Mouse (Mus musculus) C2C12 (cell line): ENCODE measurements around the gene Lman1l. TPM values are rescaled to one million over a fixed set of nuclear protein-coding genes. Genes with fewer than 3 reads are reported as not detected.

ENCODE experiments used
- H3K27me3 ChIP-seq: one replicate; pipeline ENCODE4 v1.6.1; 2011; ENCODE audit not compliant: control insufficient read depth, insufficient read depth, insufficient read length
- H3K36me3 ChIP-seq: one replicate; pipeline ENCODE4 v1.6.1; 2011; ENCODE audit not compliant: control insufficient read depth, insufficient read depth
- H3K4me3 ChIP-seq: one replicate; pipeline ENCODE4 v1.5.1; 2011; ENCODE audit warnings: mild to moderate bottlenecking, control low read depth; ENCODE audit not compliant: poor library complexity, insufficient read depth, severe bottlenecking
- H3K79me2 ChIP-seq: one replicate; pipeline ENCODE4 v1.6.1; 2011; ENCODE audit not compliant: control insufficient read depth, insufficient read depth
- H3K79me3 ChIP-seq: one replicate; pipeline ENCODE4 v1.6.1; 2011; ENCODE audit warnings: low read depth, control low read depth
- H3ac ChIP-seq: one replicate; pipeline ENCODE3; 2011; ENCODE audit warnings: low read depth; ENCODE audit not compliant: control insufficient read depth, insufficient read length
- CEBPB ChIP-seq: IDR thresholded peaks from one replicate; pipeline ENCODE4 v1.6.1; 2011; ENCODE audit warnings: low read depth, mild to moderate bottlenecking, control low read depth, moderate library complexity
- CTCF ChIP-seq: IDR thresholded peaks from one replicate; pipeline ENCODE4 v1.5.1; 2011; ENCODE audit not compliant: control insufficient read depth, insufficient read depth, insufficient read length
- FOSL1 ChIP-seq: IDR thresholded peaks from one replicate; pipeline ENCODE4 v1.8.0; 2011; ENCODE audit warnings: mild to moderate bottlenecking, low read length; ENCODE audit not compliant: poor library complexity, insufficient read depth, severe bottlenecking
- MAX ChIP-seq: IDR thresholded peaks from one replicate; pipeline ENCODE4 v1.6.1; 2011; ENCODE audit warnings: mild to moderate bottlenecking, control low read depth
- MYOD1 ChIP-seq: IDR thresholded peaks from one replicate; pipeline ENCODE4 v1.6.1; 2011; ENCODE audit warnings: low read depth; ENCODE audit not compliant: control insufficient read depth, insufficient read length
- MYOG ChIP-seq: IDR thresholded peaks from one replicate; pipeline ENCODE4 v1.6.1; 2011; ENCODE audit not compliant: control insufficient read depth, insufficient read length; ENCODE audit errors: extremely low read depth
- USF1 ChIP-seq: IDR thresholded peaks from one replicate; pipeline ENCODE4 v1.6.1; 2011; ENCODE audit warnings: low read depth, mild to moderate bottlenecking, control low read depth, moderate library complexity
- polyA plus RNA-seq: library from polyadenylated mRNA; unstranded; fragments of >200 nt; fragmentation: generic; extraction: Trizol; gene quantifications from one replicate; pipeline ENCODE4 v1.2.1, GENCODE M21; 2012; ENCODE audit warnings: missing spikeins

Lman1l gene
- polyA plus RNA-seq, 1 experiment = 0.68 TPM

- H3K79me2 ChIP-seq = no peaks in the 10 kb centered on the region
- H3K27me3 ChIP-seq = no peaks in the 10 kb centered on the region
- H3K4me3 ChIP-seq = no peak overlapping the region
- H3ac ChIP-seq = no peak overlapping the region
- peaks cover 5% of the 10 kb centered on the region for H3K36me3 ChIP-seq
- no peak for TF ChIP-seq CEBPB
- TF ChIP-seq USF1 = no peak
- TF ChIP-seq FOSL1 = no peak
- no peak for TF ChIP-seq MYOD1
- TF ChIP-seq MAX = no peak
- TF ChIP-seq MYOG = no peak
- TF ChIP-seq CTCF = no peak
- no peaks in the 10 kb centered on the region for H3K79me3 ChIP-seq
Observed at GRCm38 (mm10) chr9:57575577-57575976, 45.0 kb downstream of the Lman1l start.

- Histone ChIP-seq H3K36me3 (peaks cover 9% of the 10 kb centered on the region), H3K27me3 (no peaks in the 10 kb centered on the region), H3K79me2 (no peaks in the 10 kb centered on the region), H3K4me3 (no peak overlapping the region), H3K79me3 (no peaks in the 10 kb centered on the region), H3ac (no peak overlapping the region)
- TF ChIP-seq CTCF (no peak), CEBPB (no peak), FOSL1 (no peak), MAX (no peak), MYOG (no peak), MYOD1 (no peak), USF1 (no peak)
Observed at GRCm38 (mm10) chr9:57574397-57574796, 46.2 kb downstream of the Lman1l start.

GRCm38 (mm10) chr9:57568500-57568899 lies 52.1 kb downstream of the Lman1l start:
- Histone ChIP-seq H3K79me3 (peaks cover 3% of the 10 kb centered on the region), H3ac (no peak overlapping the region), H3K79me2 (peaks cover 29% of the 10 kb centered on the region), H3K4me3 (no peak overlapping the region), H3K36me3 (peaks cover 25% of the 10 kb centered on the region), H3K27me3 (no peaks in the 10 kb centered on the region)
- TF ChIP-seq CEBPB (no peak), USF1 (no peak), MYOD1 (no peak), CTCF (no peak), MYOG (no peak), FOSL1 (no peak), MAX (no peak)

DNA sequence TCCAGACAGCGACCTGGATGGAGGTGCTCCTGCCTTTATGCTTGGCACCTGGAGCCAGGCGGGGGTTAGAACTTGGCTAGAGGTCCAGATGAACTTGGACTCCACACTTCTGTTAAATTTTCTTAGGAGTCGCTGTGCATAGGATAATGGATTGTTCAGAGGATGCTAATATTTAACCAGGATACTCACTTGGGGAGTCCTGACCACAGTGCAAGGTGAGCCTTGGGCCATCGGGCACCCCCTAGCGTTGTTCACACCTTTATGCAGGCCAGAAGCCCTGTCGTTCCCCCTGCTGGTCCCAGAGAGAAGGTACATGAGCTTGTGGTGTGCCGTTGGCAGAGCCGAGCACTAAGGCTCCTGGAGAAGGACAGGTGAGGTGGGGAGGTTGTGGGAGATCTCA lies 53.7 kb downstream of the Lman1l start:
- H3K27me3 ChIP-seq = no peaks in the 10 kb centered on the region
- no peak overlapping the region for H3ac ChIP-seq
- H3K79me2 ChIP-seq = peaks cover 46% of the 10 kb centered on the region
- no peak for TF ChIP-seq MYOG
- TF ChIP-seq FOSL1 = no peak
- H3K79me3 ChIP-seq = peaks cover 3% of the 10 kb centered on the region
- H3K36me3 ChIP-seq = peaks cover 25% of the 10 kb centered on the region
- H3K4me3 ChIP-seq = no peak overlapping the region

- TF ChIP-seq MYOG = no peak
- no peak for TF ChIP-seq CEBPB
- TF ChIP-seq MAX = no peak
- no peak for TF ChIP-seq FOSL1
- H3ac ChIP-seq = no peak overlapping the region
- H3K27me3 ChIP-seq = no peaks in the 10 kb centered on the region
Observed at GRCm38 (mm10) chr9:57565741-57566221, 54.8 kb downstream of the Lman1l start.

GRCm38 (mm10) chr9:57564609-57565008 lies 56.0 kb downstream of the Lman1l start:
- no peak overlapping the region for H3ac ChIP-seq
- no peak overlapping the region for H3K4me3 ChIP-seq
- H3K27me3 ChIP-seq = no peaks in the 10 kb centered on the region
- no peak for TF ChIP-seq CTCF
- no peak for TF ChIP-seq MAX
- H3K36me3 ChIP-seq = peaks cover 17% of the 10 kb centered on the region
- peaks cover 3% of the 10 kb centered on the region for H3K79me3 ChIP-seq
- peaks cover 53% of the 10 kb centered on the region for H3K79me2 ChIP-seq

More at GRCm38 (mm10) chr9:57565741-57566221, 54.8 kb downstream of the Lman1l start:
- H3K36me3 ChIP-seq = peaks cover 22% of the 10 kb centered on the region
- H3K79me3 ChIP-seq = peaks cover 3% of the 10 kb centered on the region
- no peak overlapping the region for H3K4me3 ChIP-seq
- H3K79me2 ChIP-seq = peaks cover 53% of the 10 kb centered on the region

- Histone ChIP-seq H3K79me2 (peaks cover 53% of the 10 kb centered on the region), H3K27me3 (no peaks in the 10 kb centered on the region), H3K36me3 (peaks cover 2% of the 10 kb centered on the region), H3ac (peak overlapping the region; percentile 6), H3K79me3 (peaks cover 3% of the 10 kb centered on the region), H3K4me3 (no peak overlapping the region)
- TF ChIP-seq MAX = no peak
- TF ChIP-seq MYOD1 = no peak
- TF ChIP-seq MYOG = no peak
- TF ChIP-seq CEBPB = no peak
- no peak for TF ChIP-seq CTCF
- no peak for TF ChIP-seq FOSL1
- no peak for TF ChIP-seq USF1
Observed at GRCm38 (mm10) chr9:57562896-57563372, 57.6 kb downstream of the Lman1l start.
